Mouse (Mus musculus): ENCODE measurements around the gene Gm7980. TPM values are rescaled to one million over a fixed set of nuclear protein-coding genes. Genes with fewer than 3 reads are reported as not detected.
"Not testable (repeated sequence)": the region's sequence is repeated elsewhere in the genome, so short reads cannot be mapped to it uniquely, and the experiment has no call there.

The Gm7980 gene
- not detected in 2 replicates for polyA plus RNA-seq (2014; fragmentation: Nextera tagmentation; extraction: Ambion mirVana)

- no CpG with 5 or more reads among the region's 2 CpGs for WGBS
- not testable (repeated sequence) for H3K4me2 ChIP-seq; H3K4me3 ChIP-seq (ENCODE audit: low read depth, low read length); H3K36me3 ChIP-seq (ENCODE audit: control insufficient read depth, insufficient read depth, low read length); H3K27ac ChIP-seq (ENCODE audit: low read depth, low read length); H3K9ac ChIP-seq (ENCODE audit: low read depth, low read length); H3K9me3 ChIP-seq (ENCODE audit: control insufficient read depth, low read length); H3K4me1 ChIP-seq (replicated peaks; ENCODE audit: control insufficient read depth, insufficient read depth, low read length); H3K27me3 ChIP-seq (replicated peaks; ENCODE audit: control insufficient read depth, insufficient read depth, low read length); DNase-seq (ENCODE audit: low spot score); ATAC-seq (replicated peaks; ENCODE audit: low FRiP score)
Measured at GRCm38 (mm10) chr14:41907190-41907589, at the start of gene Gm7980. TSS of gene Gm7980 (minus strand) at chr14:41907290.

GRCm38 (mm10) chr14:41943695-41944094, 36.6 kb upstream of the Gm7980 start, which contains the start of gene 1700024B05Rik:
TSS of gene 1700024B05Rik (plus strand) at chr14:41943995.
- WGBS: 79% methylated on average over 1 of the region's 2 CpGs
- not testable (repeated sequence) for H3K27me3 ChIP-seq (replicated peaks; ENCODE audit: control insufficient read depth, insufficient read depth, low read length); H3K4me2 ChIP-seq; H3K27ac ChIP-seq (ENCODE audit: low read depth, low read length); H3K9ac ChIP-seq (ENCODE audit: low read depth, low read length); DNase-seq (ENCODE audit: low spot score); ATAC-seq (replicated peaks; ENCODE audit: low FRiP score); H3K9me3 ChIP-seq (ENCODE audit: control insufficient read depth, low read length); H3K4me1 ChIP-seq (replicated peaks; ENCODE audit: control insufficient read depth, insufficient read depth, low read length); H3K36me3 ChIP-seq (ENCODE audit: control insufficient read depth, insufficient read depth, low read length); H3K4me3 ChIP-seq (ENCODE audit: low read depth, low read length)

GRCm38 (mm10) chr14:41924649-41925048, 17.6 kb upstream of the Gm7980 start, which contains the start of gene 1700049E17Rik1:
TSS of gene 1700049E17Rik1 (plus strand) at chr14:41924949.
- not testable (repeated sequence) for H3K36me3 ChIP-seq (ENCODE audit: control insufficient read depth, insufficient read depth, low read length); H3K4me3 ChIP-seq (ENCODE audit: low read depth, low read length); ATAC-seq (replicated peaks; ENCODE audit: low FRiP score); H3K9ac ChIP-seq (ENCODE audit: low read depth, low read length); H3K27ac ChIP-seq (ENCODE audit: low read depth, low read length); DNase-seq (ENCODE audit: low spot score); H3K4me2 ChIP-seq; H3K4me1 ChIP-seq (replicated peaks; ENCODE audit: control insufficient read depth, insufficient read depth, low read length); H3K27me3 ChIP-seq (replicated peaks; ENCODE audit: control insufficient read depth, insufficient read depth, low read length); H3K9me3 ChIP-seq (ENCODE audit: control insufficient read depth, low read length)
- WGBS: no CpG with 5 or more reads among the region's 1 CpGs

Other genes with a start within 250 kb of the Gm7980 start
- not detected in 2 replicates for gene Gm8068, start 205.4 kb downstream of the Gm7980 start, polyA plus RNA-seq (2014; fragmentation: Nextera tagmentation; extraction: Ambion mirVana)
- not detected in 2 replicates for gene Gm7929, start 156.7 kb downstream of the Gm7980 start, polyA plus RNA-seq (2014; fragmentation: Nextera tagmentation; extraction: Ambion mirVana)
- not detected in 2 replicates for gene Gm47189, start 134.8 kb downstream of the Gm7980 start, polyA plus RNA-seq (2014; fragmentation: Nextera tagmentation; extraction: Ambion mirVana)
- not detected in 2 replicates for gene 1700049E17Rik1, start 17.7 kb upstream of the Gm7980 start, polyA plus RNA-seq (2014; fragmentation: Nextera tagmentation; extraction: Ambion mirVana)
- gene 1700024B05Rik, start 36.7 kb upstream of the Gm7980 start, polyA plus RNA-seq (2014; fragmentation: Nextera tagmentation; extraction: Ambion mirVana): not detected in 2 replicates
- not detected in 2 replicates for gene Gm6401, start 60.6 kb upstream of the Gm7980 start, polyA plus RNA-seq (2014; fragmentation: Nextera tagmentation; extraction: Ambion mirVana)
- not detected in 2 replicates for gene Gm3543, start 76.0 kb upstream of the Gm7980 start, polyA plus RNA-seq (2014; fragmentation: Nextera tagmentation; extraction: Ambion mirVana)
- gene Gm7951, start 210.1 kb upstream of the Gm7980 start, polyA plus RNA-seq (2014; fragmentation: Nextera tagmentation; extraction: Ambion mirVana): not detected in 2 replicates

Data from liver, embryonic 11.5 days (tissue).